Mouse (Mus musculus) neural tube, embryonic 14.5 days (tissue): ENCODE results near the gene Sf3a1. TPM values are rescaled to one million over a fixed set of nuclear protein-coding genes. Genes with fewer than 3 reads are reported as not detected.
"Not testable (repeated sequence)": the region's sequence is repeated elsewhere in the genome, so short reads cannot be mapped to it uniquely, and the experiment has no call there.

Experiments
- ATAC-seq: fragments of 200-750 bp; cut with Nextera tagmentation; 2 replicates; pipeline ENCODE4 v1.8.0; 2017; ENCODE audit warnings: low read depth, mild to moderate bottlenecking, moderate TSS enrichment, moderate library complexity
- H3K27ac ChIP-seq: fragments of 300-500 bp; sonication (generic); 2 replicates; pipeline ENCODE4 v1.5.1; 2014; ENCODE audit warnings: low read depth, mild to moderate bottlenecking, control low read depth, low read length, moderate library complexity, mixed read lengths
- H3K27me3 ChIP-seq: fragments of 300-500 bp; sonication (generic); 2 replicates; pipeline ENCODE4 v1.6.1; 2014; ENCODE audit warnings: low read length; ENCODE audit not compliant: control insufficient read depth, insufficient read depth
- H3K36me3 ChIP-seq: fragments of 300-500 bp; sonication (generic); 2 replicates; pipeline ENCODE4 v1.6.1; 2014; ENCODE audit warnings: low read length, mixed read lengths; ENCODE audit not compliant: control insufficient read depth, insufficient read depth
- H3K4me1 ChIP-seq: fragments of 300-500 bp; sonication (generic); 2 replicates; pipeline ENCODE4 v1.6.1; 2014; ENCODE audit warnings: low read length; ENCODE audit not compliant: control insufficient read depth, insufficient read depth
- H3K4me2 ChIP-seq: fragments of 300-500 bp; sonication (generic); 2 replicates; pipeline ENCODE4 v1.6.1; 2014; ENCODE audit warnings: mild to moderate bottlenecking, low read depth, low read length, control low read depth
- H3K4me3 ChIP-seq: fragments of 300-500 bp; sonication (generic); 2 replicates; pipeline ENCODE4 v1.5.1; 2014; ENCODE audit warnings: low read depth, low read length, control low read depth, mixed read lengths
- H3K9ac ChIP-seq: fragments of 300-500 bp; sonication (generic); replicated peaks from 2 replicates; pipeline ENCODE4 v1.6.1; 2014; ENCODE audit warnings: low read depth, mild to moderate bottlenecking, control low read depth, low read length, mixed read lengths
- H3K9me3 ChIP-seq: fragments of 300-500 bp; sonication (generic); 2 replicates; pipeline ENCODE4 v1.6.1; 2016; ENCODE audit warnings: low read length; ENCODE audit not compliant: control insufficient read depth
- WGBS: fragments of 180-500 bp; shearing (Covaris S2); extraction: QIAGEN DNeasy Blood & Tissue Kit; methylation state at CpG from one replicate; pipeline ENCODE4 v1.1.7; 2014; 5-methylcytosine and 5-hydroxymethylcytosine counted together
- polyA plus RNA-seq: library from polyadenylated mRNA; unstranded; fragments of >200 nt; fragmentation: Nextera tagmentation; extraction: Ambion mirVana; gene quantifications from 2 replicates; pipeline ENCODE4 v1.2.1, GENCODE M21; 2014

Gene Sf3a1
- polyA plus RNA-seq, 1 experiment from 2014 or later = 53.0 TPM

GRCm38 (mm10) chr11:4166467-4167090, 6.4 kb downstream of the Sf3a1 start:
- no peak overlapping the region for H3K4me2 ChIP-seq
- no peak overlapping the region for H3K4me3 ChIP-seq
- H3K27ac ChIP-seq = no peak overlapping the region
- no peak overlapping the region for H3K9ac ChIP-seq
- peaks cover 18% of the 10 kb centered on the region for H3K4me1 ChIP-seq
- no peak for ATAC-seq
- 97% methylated on average over 7 of the region's 7 CpGs for WGBS
- H3K9me3 ChIP-seq = no peaks in the 10 kb centered on the region
- no peaks in the 10 kb centered on the region for H3K27me3 ChIP-seq
- peaks cover 79% of the 10 kb centered on the region for H3K36me3 ChIP-seq

- Histone ChIP-seq H3K9me3 (no peaks in the 10 kb centered on the region), H3K4me2 (no peak overlapping the region), H3K9ac (no peak overlapping the region), H3K27ac (0 out of 2 replicates have a peak overlapping the region, but pooled peaks have one; percentile 22), H3K27me3 (no peaks in the 10 kb centered on the region), H3K4me1 (no peaks in the 10 kb centered on the region), H3K4me3 (no peak overlapping the region), H3K36me3 (peaks cover 95% of the 10 kb centered on the region)
- WGBS = 75% methylated on average over 5 of the region's 5 CpGs
- ATAC-seq = no peak; the same call in 1 of the 2 replicates
These were observed 14.4 kb downstream of the Sf3a1 start for GRCm38 (mm10) chr11:4174586-4174985.

GRCm38 (mm10) chr11:4177716-4178115, 17.6 kb downstream of the Sf3a1 start:
- H3K27me3 ChIP-seq = no peaks in the 10 kb centered on the region
- peaks cover 96% of the 10 kb centered on the region for H3K36me3 ChIP-seq
- ATAC-seq = no peak
- H3K9me3 ChIP-seq = no peaks in the 10 kb centered on the region
- H3K9ac ChIP-seq = no peak overlapping the region
- WGBS = 89% methylated on average over 4 of the region's 4 CpGs
- H3K4me2 ChIP-seq = no peak overlapping the region
- no peak overlapping the region for H3K27ac ChIP-seq
- no peaks in the 10 kb centered on the region for H3K4me1 ChIP-seq
- H3K4me3 ChIP-seq = no peak overlapping the region

GRCm38 (mm10) chr11:4182061-4182460, 21.9 kb downstream of the Sf3a1 start:
- Histone ChIP-seq H3K27me3 (no peaks in the 10 kb centered on the region), H3K9ac (no peak overlapping the region), H3K4me2 (no peak overlapping the region), H3K9me3 (no peaks in the 10 kb centered on the region), H3K27ac (no peak overlapping the region), H3K36me3 (peaks cover 61% of the 10 kb centered on the region), H3K4me3 (no peak overlapping the region), H3K4me1 (no peaks in the 10 kb centered on the region; the same call in 1 of the 2 replicates)
- ATAC-seq = no peak
- 3% methylated on average over 1 of the region's 1 CpGs for WGBS

- H3K9ac ChIP-seq = no peak overlapping the region
- peaks cover 8% of the 10 kb centered on the region for H3K4me1 ChIP-seq
- no peaks in the 10 kb centered on the region for H3K9me3 ChIP-seq
- peaks cover 46% of the 10 kb centered on the region for H3K36me3 ChIP-seq
- H3K27ac ChIP-seq = no peak overlapping the region; the same call in 1 of the 2 replicates
- no peak for ATAC-seq
- no peak overlapping the region for H3K4me3 ChIP-seq
- H3K27me3 ChIP-seq = no peaks in the 10 kb centered on the region
- H3K4me2 ChIP-seq = no peak overlapping the region
These were observed 23.4 kb downstream of the Sf3a1 start for GRCm38 (mm10) chr11:4183511-4183910.

GRCm38 (mm10) chr11:4184251-4184952, 24.3 kb downstream of the Sf3a1 start:
- H3K4me3 ChIP-seq = no peak overlapping the region
- WGBS = 79% methylated on average over 4 of the region's 4 CpGs
- no peaks in the 10 kb centered on the region for H3K9me3 ChIP-seq
- H3K36me3 ChIP-seq = peaks cover 37% of the 10 kb centered on the region
- H3K9ac ChIP-seq = no peak overlapping the region
- ATAC-seq = no peak
- no peaks in the 10 kb centered on the region for H3K27me3 ChIP-seq
- no peak overlapping the region for H3K27ac ChIP-seq
- no peak overlapping the region for H3K4me2 ChIP-seq
- H3K4me1 ChIP-seq = peaks cover 8% of the 10 kb centered on the region

GRCm38 (mm10) chr11:4185480-4185879, 25.3 kb downstream of the Sf3a1 start:
- not testable (repeated sequence) for H3K4me2 ChIP-seq, H3K4me3 ChIP-seq, H3K27me3 ChIP-seq, H3K9me3 ChIP-seq, H3K27ac ChIP-seq, H3K9ac ChIP-seq, ATAC-seq
- 90% methylated on average over 6 of the region's 6 CpGs for WGBS
- H3K36me3 ChIP-seq = peaks cover 28% of the 10 kb centered on the region
- peaks cover 13% of the 10 kb centered on the region for H3K4me1 ChIP-seq

GRCm38 (mm10) chr11:4186486-4187317, 26.6 kb downstream of the Sf3a1 start, which contains the start of gene Tbc1d10a:
Gene Tbc1d10a (plus strand): TSS chr11:4186789.
- Histone ChIP-seq H3K9me3 (no peaks in the 10 kb centered on the region), H3K9ac (peak within 1 kb of the TSS; percentile 89), H3K36me3 (peaks cover 16% of the 10 kb centered on the region), H3K4me3 (peak within 1 kb of the TSS; percentile 74), H3K4me2 (peak within 1 kb of the TSS; percentile 81), H3K4me1 (peaks cover 13% of the 10 kb centered on the region), H3K27me3 (no peaks in the 10 kb centered on the region), H3K27ac (peak within 1 kb of the TSS; percentile 57)
- ATAC-seq = peak; percentile 99
- WGBS = under 1% methylated on average over 71 of the region's 71 CpGs
